Mouse (Mus musculus): Measurements from ENCODE around the gene Syt9.

DNA sequence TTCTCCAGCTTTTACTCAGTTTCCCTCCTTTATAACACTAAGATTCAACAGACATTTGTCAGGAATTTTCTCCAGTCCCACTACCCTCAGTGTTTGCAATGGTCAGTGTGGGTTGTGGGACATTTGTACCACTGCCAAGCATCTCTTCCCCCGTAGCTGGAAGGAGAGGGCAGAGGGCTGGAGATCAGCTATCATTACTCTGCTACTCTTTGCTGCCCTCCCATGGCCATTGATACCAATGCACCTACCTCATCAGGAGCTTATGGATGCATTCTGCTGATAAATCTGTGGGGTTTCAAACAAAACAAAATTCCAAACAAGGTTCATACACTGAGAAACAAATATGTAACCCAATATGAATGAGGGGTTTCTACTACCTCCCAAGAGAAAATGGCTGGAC is 155.8 kb downstream of the Syt9 start:
- TF ChIP-seq CTCF (IDR thresholded peaks at IDR 0.05; ENCODE audit: extremely low read depth, insufficient read depth, low read length) (peak; percentile 68), POLR2A (IDR thresholded peaks at IDR 0.05; ENCODE audit: extremely low read depth, insufficient read depth, low read length) (no peak)

All from cortical plate, adult 2 months (tissue).